Mouse (Mus musculus): Measurements from ENCODE around the gene Mark1. TPM values are rescaled to one million over a fixed set of nuclear protein-coding genes. Genes with fewer than 3 reads are reported as not detected.

Mark1 gene
- total RNA-seq, 2 experiments from 2014 or later: 13.6 to 17.1 TPM

DNA sequence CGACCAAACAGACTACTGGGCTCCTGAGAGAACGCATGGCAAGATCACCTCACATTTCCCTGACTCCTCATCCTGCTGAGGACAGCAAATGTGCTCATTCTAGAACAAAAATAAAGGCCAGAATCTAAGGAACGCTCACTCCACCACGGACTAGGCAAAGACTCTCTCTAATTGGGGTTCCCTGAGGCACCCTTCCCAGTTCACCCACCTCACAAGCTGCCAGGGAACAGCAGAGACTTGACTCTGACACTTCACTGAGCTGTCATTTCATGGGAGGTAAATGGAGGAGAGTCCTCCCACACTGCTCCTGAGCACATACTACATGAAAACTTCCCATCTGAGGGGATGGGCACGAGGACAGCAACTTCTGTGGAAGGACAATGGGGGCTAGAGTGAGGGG lies 37.5 kb downstream of the Mark1 start:
- no peak for DNase-seq

DNA sequence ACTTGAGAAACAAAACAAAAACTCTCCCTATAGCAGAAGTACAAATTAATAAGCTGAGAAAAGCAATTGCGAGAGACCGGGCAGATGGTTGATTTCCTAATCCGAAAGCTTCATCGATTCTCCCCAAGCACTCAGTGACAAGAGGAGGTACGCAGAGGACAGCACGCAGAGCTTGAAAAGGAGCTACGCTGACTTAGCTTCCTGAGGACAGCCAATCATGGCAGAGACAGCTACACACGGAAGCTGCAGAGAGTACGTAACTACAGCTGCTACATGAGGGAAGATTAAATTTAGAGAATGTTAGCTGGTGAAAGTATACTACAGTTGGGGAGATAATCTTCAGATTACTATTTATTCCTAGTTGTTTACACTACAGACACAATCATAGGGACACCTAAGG lies 40.6 kb downstream of the Mark1 start:
- no peak for DNase-seq

DNA sequence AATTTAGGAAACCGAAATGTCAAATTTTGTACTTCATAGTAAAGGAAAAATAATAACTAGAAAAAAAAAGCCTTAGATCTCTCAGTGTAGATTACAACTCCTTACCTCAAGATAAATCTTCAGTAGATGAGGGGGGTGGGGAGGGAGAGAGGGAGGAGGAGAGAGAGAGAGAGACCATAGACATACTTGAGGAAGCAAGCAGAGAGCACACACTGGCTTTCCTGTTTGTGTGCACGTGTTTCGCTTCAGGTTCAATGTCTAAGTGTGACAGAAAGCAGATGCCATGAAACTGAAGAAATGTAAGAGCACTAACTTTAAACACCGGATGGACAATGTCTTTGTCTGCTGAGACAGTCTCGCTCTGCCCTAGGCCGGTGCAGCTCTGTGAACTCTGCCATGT lies 41.0 kb downstream of the Mark1 start:
- no peak for DNase-seq

DNA sequence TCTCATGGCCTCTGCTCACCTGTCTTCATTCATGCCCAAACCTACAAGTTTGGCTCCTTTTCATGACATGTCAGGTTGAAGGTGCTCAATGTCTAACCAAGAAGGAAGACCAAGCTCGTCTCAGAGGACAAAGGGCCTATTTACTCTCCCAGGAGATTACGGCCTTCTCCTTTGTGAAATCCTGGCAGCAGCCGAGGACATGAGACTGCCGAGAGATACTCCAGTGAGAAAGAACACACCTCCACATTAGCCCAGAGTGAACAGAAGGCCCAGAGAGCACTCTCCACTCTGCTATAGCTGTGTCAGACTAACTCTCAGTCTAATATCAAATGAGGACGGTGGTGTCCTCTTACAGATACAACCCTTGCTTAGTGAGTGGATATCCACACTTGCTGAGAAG lies 47.6 kb downstream of the Mark1 start:
- no peak for DNase-seq

DNA sequence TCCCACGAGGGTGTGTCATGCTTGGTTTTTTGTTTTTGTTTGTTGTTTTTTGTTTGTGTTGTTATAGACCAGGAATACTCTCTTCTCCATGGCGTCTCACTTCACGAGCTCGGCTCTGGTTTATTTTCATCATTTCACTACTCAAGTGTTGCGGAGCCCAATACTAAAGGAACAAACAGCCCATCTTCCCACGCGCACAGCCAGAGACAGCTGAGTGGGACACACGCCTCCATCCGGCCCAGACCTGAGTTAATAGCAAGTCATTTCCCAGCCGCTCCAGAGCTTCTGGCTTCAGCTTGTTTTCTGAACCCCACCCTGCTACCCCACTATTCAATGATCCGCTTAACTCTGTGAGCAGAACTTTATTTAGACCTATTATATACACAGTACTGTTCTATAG lies 48.3 kb downstream of the Mark1 start:
- no peak for DNase-seq

DNA sequence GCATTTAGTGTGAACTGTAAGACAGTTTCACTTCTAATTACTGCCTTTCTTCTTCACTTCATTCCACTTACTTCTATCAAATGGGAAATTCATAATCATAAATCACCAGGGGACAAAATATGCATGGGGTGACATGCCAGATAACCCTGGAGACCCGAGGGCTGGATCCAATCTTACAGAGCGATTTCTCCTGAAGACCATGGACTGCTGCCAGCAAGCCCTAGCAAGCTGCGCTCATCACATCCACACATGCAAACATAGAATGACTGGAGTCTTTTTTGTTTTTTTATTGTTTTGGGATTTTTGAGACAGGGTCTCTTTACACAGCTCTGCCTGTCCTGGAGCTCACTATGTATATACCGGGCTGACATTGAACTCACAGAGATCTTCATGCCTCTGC lies 61.3 kb downstream of the Mark1 start:
- no peak for DNase-seq

DNA sequence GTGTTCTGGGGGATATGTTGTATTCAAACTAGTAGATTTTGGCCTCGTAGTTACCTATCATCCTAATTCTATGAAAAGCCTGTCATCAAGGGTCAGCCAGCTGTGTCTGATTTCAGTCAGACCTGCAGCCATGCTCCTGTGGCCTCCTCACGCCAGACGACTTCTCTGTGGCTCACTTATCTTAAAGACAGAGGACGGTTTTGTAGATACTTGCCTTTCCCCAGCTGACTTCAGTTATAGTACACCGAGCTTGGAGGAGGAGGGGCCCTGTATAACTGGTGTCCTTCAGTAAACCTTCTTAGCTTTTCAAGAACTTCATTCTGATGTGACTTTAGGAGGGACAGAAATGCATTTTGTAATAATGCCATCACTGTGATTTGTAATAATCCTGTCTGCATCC lies 63.4 kb downstream of the Mark1 start:
- DNase-seq: no peak

DNA sequence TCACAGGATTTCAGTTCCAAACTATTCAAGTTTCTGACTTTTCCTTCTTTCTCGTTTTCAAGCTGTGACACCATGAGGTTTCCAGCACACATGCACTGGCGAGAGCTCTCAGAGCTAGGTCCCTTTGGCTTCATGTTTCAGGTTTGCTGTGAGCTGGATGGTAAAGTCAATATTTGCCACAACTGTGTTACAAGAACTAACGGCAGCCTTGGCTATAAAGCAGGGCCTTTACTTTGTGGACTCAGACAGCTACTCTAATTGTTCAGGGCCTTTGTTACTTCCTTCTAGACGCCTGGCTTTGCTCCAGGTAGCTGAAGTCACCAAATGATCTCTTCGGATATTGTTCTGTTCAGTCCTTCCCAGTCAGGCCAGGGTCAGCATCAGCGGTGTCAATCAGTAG lies 63.9 kb downstream of the Mark1 start:
- DNase-seq: peak; percentile 29

DNA sequence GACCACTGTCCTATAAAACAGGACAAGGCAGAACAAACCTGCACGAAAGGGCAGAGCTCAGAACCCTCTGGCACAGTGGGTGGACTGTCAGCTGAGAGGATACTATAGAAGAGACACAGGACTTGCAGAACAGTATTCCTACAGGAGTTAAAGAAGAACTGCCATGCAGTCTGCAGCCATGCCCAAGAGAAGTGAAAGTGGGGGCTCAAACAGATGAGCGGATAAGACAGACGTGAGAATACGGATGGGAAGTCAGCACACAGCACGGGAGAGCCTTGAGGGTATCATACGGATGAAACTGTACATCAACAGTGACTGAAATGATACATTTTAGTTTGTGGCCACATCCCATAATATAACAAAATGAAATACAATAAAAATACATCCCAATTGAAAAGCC lies 68.3 kb downstream of the Mark1 start:
- DNase-seq: no peak

DNA sequence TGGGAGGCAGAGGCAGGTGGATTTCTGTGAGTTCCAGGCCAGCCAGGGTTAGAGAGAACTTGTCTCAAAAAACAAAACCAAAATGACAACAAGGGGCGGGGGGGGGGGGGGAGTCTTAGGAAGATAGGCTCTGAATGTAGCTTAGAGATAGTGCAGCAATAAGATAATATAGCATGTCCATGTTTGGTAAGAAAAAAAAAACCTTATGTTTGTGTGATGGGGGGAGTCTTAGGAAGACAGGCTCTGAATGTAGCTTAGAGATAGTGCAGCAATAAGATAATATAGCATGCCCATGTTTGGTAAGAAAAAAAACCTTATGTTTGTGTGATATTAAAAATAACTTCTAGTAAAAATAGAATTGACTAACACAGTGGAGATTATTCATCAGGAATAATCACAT lies 71.0 kb downstream of the Mark1 start:
- no peak for DNase-seq

DNA sequence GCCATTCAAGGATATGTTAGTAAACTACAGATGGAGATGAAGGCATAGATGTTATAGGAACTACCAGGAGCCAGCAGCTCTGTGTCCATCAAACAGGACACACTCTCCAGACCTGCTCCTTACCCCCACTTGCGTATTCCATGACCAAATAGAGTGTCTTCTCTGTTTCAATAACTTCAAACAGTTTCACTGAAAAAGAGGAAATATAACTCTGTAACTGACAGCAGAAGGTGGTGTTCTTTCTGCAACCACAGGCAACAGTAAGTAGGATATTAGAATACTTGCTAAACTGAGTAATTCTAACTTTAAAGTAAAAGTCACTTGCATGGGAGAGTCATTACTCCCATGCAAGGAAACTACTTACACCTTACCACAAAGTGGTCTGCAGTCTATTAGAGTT lies 71.5 kb downstream of the Mark1 start:
- no peak for DNase-seq

DNA sequence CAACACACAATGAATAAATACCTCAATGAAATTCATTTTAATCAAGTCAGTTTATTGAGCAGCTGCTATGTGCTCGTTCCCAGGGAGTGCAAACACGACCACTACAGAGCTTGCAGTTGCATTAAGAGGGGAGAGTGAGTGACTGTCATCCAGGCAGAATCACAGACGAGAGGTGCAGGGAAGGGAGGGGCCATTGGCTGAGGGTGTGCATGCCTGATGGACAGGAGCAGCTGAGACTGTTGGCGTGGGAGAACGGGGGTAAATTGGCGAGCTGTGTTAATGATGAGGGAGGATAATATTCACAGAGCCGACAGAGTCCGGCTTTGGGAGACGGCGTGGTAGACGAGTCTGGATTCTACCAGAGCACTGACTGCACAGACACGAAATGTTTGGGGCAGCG lies 76.5 kb downstream of the Mark1 start:
- DNase-seq: no peak

DNA sequence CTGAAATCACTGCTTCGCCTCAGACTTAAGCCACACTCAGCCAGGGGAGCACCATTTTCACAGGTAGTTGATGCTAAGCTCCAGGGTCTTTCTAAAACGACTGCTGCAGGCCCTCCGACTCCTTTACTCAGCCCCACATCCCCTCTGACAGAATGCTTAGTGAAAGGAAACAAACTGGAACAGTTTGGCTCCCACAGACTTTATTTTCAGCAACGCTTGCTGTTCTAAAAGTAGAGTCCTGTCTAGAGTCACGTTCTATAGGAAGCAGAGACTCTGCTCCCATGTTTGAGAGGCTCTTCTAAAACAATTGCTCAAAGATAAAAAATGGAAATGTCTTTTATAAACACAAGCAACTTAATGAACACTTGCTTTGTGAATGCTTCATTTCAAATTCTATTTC lies 79.3 kb downstream of the Mark1 start:
- DNase-seq: no peak

DNA sequence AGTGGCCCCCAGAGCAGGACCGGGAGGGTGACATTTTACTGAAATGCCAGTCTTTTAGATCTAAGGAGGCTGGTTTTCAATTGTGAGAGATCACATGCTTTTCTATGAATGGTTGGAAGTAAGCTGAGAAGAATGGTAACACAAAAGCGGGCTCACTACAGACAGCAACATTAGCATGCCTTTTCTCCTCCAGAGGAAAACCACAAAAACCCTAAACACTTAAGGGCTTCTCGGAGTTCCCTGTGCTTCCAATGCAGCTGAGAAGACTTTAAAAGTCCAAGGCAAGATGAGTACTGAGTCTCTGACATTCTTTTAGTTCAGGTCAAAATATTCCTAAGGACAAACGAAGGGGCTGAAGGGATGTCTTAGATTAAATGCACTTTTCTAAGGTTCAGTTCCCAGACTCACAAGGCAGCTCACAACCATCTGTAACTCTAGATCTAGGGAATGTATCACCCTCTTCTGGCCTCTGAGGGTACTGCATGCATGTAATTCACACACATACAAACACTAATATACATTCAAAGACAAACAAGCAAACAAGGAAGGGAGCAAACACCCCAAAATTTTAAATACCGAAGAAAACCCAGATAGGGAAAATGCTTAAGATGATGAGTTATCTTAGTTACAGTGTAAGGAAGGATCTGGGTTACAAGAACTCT lies 81.0 kb downstream of the Mark1 start:
- no peak for DNase-seq

DNA sequence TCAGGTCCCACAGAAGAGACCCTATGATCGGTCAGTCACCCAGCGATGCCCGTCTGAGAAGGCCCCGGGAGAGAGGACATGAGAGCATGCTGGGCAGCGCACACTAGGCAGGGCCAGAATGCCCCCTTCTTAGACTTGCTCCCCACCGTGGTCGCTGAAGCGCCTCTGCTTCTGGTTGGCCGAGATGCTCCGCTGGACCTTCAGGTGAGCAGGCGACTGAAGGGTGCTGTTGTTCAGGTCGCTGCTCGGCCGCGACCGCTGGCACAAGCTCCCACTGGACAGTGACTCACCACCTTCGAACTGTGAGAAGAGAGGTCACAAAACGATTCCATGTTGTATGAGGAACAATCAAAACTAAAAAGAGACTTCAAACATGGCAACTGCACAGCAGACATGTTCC lies 87.0 kb downstream of the Mark1 start:
- DNase-seq: no peak

DNA sequence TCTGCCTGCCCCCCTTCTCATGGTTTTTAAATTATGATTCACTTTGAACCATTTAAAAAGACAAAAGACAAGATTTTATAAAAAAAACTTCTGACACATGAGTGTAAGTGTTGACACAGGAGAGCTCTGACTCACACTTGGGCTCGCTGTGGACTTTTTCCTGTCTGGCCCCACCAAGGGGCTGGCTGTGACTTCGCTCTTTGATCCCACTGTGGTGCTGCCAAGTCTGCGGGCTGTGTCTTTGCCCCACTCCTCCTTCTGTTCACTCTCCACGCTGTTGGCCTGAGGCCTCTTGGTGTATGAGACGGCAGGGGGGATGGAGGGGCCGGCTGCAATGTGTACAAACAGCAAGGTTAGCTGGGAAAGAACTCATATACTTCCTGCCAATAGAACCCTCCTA lies 87.5 kb downstream of the Mark1 start:
- peak; percentile 18 for DNase-seq

DNA sequence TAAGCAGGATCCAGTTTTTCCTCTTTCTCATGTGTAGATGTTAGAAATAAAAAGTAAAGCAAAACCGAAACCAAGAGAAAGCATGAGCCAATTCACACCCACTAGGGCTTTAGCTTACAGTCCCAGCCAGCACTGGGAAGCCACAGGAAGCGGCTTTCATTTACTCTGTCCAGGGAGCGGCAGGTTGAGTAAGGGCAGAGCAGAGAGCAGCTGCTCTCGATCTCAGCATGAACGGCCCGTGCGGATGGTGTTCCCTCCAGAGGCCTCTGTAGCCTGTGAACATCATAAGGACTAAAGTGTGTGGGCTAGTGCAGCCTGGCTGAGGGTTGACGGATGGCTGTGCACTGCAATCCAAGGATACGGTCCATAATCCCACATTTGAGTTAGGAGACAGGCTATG lies 90.8 kb downstream of the Mark1 start:
- DNase-seq: peak; percentile 19

DNA sequence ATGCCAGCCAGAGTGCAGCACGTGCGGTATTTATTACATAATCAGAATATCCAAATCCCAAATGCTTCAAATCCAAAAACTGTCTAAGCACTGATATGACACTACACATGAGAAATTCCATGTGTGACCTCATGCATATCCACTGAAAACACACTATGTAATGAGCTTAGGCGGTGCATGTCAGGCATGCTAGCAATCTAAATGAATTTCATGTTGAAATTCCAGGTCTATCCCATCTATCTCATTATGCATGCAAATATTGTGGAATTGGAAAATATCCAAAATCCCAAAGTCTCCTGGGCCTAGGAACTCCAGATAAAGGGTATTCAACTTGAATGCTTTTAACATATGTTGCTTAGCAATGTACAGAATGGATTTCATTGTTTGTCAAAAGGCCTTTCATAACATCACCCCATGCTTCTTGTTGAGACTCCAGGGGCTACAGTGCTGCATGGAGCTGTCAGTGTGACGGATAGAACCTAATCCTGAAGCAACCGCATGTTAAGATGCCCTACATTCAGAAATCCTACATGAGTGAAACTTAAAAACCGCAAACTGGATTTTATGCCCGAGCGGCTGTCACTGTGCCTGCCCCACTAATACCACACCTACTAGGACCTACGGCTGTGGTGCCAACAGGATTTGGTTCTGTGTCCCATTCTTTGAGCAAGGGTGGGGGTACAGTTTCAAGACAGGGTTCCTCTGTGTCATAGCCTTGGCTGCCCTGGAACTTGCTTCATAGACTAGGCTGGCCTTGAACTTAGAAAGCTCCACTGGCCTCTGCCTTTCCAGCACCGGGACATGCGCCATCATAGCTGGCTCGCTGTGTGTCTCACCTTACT lies 93.2 kb downstream of the Mark1 start:
- DNase-seq: no peak

DNA sequence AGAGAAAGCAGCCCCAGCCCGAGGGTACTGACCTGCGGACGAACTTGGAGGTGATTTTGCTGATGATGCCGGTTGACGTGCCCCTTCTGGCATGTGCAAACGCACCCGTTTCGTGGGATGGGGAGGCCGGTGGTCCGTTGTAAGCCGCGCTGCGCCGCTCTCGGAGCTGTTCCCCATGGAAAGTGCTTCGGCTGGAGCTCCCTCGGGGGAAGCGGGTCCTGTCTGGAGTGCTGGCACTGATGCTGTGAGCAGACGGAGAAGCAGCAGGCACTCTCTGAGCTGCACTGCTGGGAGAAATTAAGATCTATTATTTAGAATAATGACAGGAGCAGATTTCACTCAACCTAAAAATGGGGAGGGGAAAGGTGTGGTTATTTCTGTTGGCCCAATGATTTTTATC lies 94.0 kb downstream of the Mark1 start:
- DNase-seq: no peak

DNA sequence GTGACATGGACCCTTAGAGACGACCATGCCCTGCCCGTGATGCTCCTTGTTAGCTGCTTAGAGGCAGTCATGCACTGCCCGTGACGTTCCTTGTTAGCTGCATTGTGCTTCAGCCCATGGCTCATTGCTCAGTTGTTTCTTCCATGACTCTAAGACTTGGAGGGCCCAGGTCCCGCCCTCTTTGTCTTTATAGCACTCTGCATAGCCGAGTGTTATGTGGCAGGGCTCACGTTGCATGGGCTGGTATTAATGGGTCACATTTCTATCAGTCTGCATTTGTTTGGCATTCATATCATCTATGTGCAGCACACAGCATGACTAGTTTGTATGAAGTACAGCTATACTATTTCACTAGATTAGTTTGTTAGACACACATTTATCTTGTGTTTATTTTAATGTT lies 95.7 kb downstream of the Mark1 start:
- no peak for DNase-seq

DNA sequence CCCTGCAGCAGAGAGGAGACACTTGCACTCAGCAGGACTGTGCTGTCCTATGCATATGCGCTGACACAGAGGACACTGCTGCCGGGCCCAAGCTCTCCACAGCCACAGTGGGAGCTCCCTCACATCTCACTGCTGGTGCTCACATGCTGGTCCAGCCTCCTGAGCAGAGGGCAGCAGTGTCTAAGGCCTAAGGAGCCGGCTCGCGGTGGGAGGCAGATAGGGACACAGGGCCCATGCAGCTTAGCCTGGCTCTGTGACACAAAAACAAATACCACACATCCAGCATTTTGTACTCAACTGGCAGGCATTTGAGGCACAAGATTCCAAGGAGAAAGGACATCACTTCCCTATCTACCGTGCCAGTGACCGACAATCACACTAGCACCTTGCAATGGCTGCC lies 96.5 kb downstream of the Mark1 start:
- no peak for DNase-seq

DNA sequence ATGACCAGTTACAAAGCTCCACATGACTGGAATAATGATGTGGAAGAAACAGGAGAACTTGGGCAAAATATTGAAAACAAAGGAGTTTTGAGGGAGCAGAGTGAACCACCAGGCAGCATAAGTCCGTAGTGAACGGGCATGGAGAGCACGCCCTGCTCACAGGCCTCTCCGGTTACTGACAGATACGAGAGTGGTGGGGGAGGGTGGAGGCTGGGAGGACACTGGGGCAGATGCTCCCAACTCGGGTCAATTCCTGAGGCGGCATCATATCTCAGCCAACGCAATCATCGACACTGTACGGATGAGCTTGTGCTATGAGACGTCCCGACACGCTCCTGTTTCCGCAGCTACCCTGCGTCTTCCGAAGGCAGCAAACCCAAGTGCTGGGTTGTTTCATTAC lies 102.0 kb downstream of the Mark1 start:
- DNase-seq: no peak

DNA sequence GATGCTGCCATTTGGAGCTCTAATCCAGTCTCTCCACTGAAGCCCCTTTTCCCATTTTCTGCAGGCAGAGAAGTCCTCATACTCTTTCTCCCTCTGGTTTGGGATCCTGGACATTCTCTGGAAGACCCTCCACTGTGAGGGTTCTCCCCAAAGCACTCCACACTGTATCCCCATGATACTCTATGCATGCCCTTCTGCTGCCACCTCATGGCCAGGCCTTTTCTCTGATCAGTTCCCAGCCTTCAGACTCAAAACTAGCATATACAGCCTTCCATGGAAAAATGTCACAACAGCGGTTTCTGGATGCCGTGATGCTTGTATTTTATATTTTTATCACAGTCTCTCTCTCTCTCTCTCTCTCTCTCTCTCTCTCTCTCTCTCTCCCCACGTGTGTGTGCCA lies 107.4 kb downstream of the Mark1 start:
- no peak for DNase-seq

DNA sequence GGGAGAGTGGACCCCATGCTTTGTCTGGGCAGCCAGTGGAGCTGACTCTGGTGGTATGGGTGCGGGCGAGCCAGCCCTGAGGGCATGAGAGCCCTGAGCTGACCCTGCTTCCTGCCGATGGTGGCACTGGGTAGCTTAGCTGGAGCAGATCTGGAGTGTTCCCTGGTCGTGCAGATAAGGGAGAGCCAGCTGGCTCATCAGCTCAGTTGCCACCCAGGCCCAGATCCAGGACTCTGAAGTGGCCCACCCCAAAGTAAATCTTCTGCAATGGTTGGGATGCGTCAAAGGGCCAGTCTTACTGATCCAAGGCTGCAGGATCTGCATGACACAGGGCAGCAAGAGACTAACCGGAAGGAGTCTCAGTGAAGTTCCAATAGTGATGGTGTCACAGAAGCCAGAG lies 109.9 kb downstream of the Mark1 start:
- DNase-seq: no peak

DNA sequence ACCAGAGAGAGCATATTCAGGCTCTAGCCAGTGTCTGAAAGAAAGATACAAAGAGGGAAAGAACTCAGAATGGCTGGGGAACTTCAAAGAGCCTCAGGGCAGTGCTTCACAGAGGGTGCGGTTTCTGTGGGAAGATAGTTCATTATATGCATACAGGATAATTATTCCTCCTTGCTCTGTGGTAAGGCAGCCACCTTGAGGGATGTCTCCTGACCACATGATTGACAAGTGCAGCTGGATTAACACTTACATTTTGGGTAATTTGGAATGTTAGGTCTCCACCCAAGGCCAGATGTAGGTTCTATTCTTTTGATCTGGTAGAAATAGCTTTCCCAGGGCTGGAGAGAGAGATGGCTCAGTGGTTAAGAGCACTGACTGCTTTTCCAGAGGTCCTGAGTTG lies 113.2 kb downstream of the Mark1 start:
- DNase-seq: no peak

All from heart, postnatal 4 days (tissue).